Mouse (Mus musculus) thymus, postnatal 25 days (tissue): ENCODE data around the gene Dusp16.

Source experiments
- DNase-seq: peaks from one replicate; pipeline ENCODE4 v3.0.0; 2022

Dusp16 gene

DNA sequence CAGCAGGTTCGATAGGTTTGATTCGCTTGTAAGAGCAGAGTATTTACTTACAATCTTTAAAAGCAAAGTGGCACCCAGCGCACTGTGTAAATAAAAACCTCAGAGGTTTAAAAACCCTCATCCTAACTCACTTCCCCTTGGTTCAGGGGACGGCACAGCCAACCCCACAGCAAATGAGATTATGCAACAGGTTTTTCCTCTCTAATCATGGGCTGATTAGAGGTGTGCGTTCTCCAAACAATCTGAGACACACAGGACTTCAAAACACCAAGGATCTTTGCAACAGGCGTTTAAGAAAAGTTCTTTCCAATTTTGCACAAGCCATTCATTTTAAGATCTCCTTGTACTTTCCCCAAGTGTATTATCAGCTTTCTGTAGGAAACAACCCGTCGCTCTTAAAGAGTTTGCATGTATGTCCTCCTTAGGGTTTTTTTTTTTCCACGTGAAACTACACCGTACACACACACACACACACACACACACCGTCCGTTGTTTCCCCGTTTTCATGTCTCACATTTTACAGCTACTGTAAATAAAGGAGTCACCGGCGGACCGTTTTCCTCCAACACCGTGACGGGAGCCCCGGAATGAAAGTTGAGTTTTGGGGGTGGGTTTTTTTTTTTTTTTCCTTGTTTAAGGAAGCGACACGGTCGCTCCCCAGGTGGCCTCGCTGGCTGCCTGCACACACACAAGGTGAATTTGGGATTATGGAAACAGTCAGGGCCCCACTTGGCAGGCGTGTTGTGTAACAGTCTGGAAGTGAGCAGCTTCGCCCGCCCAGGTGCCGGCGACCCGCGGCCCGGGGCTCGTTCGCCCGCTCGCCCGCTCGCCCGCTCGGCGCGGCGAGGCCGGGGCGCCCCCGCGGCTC, 940 bp downstream of the Dusp16 start:
- DNase-seq: peak; percentile 41

- no peak for DNase-seq
Measured at GRCm38 (mm10) chr6:134789100-134789499, 3.3 kb downstream of the Dusp16 start.

- peak; percentile 48 for DNase-seq
Measured at GRCm38 (mm10) chr6:134786426-134786825, 6.0 kb downstream of the Dusp16 start.

- no peak for DNase-seq
Measured at GRCm38 (mm10) chr6:134782900-134783299, 9.5 kb downstream of the Dusp16 start.

- DNase-seq: no peak
Measured at GRCm38 (mm10) chr6:134781494-134781913, 10.9 kb downstream of the Dusp16 start.

DNA sequence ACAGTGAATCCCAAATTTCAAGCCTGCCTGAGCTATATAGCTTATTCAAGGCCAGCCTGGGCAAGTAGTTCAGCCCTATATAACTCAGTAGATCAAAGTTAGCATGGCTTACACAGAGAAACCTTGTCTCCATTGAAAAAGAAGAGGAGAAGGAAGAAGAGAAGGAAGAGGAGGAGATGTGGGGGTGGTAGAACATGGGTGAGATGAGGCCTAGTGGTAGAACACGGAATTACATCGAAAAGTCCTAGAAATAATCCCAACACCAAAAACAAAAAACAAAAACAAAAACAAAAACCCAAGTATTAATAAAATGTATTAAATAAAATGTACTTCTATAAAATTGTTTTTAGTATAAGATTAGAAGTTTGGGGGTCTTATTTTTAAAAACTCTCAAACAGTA, 12.4 kb downstream of the Dusp16 start:
- DNase-seq: no peak

- DNase-seq: no peak
Measured at GRCm38 (mm10) chr6:134773961-134774360, 18.5 kb downstream of the Dusp16 start.

GRCm38 (mm10) chr6:134773292-134773893, 19.0 kb downstream of the Dusp16 start:
- no peak for DNase-seq

DNA sequence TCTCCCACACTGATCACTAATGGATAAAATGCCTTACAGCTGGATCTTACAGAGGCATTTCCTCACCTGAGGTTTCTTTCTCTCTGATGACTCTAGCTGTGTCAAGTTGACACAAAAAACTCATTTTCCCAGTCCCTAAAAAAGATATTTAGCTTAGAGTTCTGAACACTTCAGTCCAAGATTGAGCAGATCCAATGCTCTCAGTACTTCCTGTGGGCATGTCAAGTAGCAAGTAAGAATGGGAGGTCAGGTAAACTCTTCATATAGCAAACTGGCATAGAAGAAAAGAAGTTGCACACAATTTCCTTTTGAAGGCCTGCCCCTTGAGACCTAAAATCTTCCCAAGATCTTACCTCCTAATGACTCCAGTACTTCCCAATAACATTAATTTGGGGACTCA, 22.1 kb downstream of the Dusp16 start:
- DNase-seq: no peak

- DNase-seq: no peak
Measured at GRCm38 (mm10) chr6:134764441-134765061, 27.9 kb downstream of the Dusp16 start.

GRCm38 (mm10) chr6:134763436-134763835, 29.0 kb downstream of the Dusp16 start:
- DNase-seq: no peak

DNA sequence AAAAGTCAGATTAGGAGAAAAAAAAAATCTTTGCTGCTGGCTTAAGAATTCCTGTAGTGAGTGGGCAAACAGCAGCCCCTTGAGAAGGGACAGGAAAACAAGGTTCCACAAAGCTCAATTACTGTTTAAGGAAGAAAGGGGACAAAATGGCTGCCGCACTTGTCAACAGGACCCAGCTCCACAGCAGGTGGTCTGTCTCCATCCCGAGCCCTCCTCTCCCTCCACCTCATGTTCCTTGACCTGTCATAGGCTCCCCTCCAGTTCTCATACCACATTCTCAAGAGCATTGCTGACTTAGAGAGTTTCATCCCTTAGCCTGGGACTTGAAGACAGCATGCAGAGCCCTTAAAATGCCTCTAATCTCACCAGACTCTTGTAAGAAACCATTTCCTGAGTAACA, 30.6 kb downstream of the Dusp16 start:
- no peak for DNase-seq

DNA sequence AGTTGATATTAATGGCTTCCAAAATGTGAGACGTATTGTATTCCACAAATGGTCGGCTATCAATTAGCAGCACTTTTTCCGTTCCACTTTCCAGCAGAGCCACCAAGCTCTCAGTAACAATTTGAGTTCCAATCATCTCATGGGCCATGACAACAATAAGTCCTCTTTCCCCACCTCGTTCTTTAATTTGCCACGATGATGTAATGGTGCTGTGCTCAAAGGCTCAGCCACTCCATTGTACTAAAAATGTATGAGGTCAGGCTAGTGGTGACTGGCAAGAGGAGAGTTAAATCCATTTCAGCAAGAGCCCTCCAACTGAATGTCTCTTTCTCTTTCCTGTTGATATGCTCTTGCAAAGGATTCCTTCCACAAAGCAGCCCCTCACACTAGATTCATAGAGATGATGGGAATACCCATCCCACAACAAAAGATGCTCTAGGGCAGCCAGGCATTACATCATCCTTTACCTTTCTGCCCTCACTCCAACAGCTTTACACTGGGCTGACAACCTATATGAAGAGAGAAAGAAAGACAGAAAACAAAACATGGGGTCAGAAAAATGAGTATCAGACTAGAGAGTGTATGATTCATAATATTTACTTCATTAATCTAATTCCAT, 31.4 kb downstream of the Dusp16 start:
- DNase-seq: no peak

GRCm38 (mm10) chr6:134756058-134756457, 36.4 kb downstream of the Dusp16 start:
- no peak for DNase-seq

GRCm38 (mm10) chr6:134753858-134754257, 38.6 kb downstream of the Dusp16 start:
- DNase-seq: no peak

DNA sequence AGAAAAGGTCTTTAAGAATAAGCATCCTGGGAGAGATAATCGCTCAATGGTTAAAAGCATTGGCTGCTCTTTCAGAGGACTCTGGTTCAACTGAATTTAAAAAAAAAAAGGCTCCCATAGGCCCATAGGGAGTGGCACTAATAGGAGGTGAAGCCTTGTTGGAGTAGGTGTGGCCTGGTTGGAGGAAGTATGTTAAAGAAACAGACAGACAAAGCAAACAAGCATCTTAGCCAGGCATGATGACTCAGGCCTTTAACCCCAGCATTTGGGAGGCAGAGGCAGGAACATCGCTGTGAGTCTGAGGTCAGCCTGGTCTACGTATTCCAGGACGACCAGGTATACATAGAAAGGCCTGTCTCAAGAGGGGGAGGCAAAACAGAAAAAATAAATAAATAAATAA, 39.0 kb downstream of the Dusp16 start:
- no peak for DNase-seq

- no peak for DNase-seq
Measured at GRCm38 (mm10) chr6:134751883-134752647, 40.4 kb downstream of the Dusp16 start.

GRCm38 (mm10) chr6:134751087-134751486, 41.3 kb downstream of the Dusp16 start:
- DNase-seq: no peak

- no peak for DNase-seq
Measured at GRCm38 (mm10) chr6:134748126-134748525, 44.3 kb downstream of the Dusp16 start.

- no peak for DNase-seq
Measured at GRCm38 (mm10) chr6:134745876-134746275, 46.5 kb downstream of the Dusp16 start.

DNA sequence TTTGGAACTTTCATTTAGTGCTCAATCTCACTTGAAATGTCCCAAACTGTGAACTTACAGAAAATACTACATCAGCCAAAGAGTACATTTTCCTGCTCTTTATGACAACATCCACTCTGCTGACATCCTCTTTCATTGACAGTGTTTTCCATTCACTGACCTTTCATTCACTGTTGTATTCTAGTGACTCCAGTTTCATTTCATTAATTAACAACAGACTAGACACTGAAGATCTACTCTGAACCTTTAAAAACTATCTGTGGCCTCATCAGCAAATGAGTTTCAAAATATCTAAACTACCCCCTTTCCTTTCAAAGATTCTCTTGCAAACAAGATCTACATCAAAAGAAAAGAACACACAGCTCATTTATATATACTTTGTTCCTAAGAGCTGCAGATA, 48.9 kb downstream of the Dusp16 start:
- no peak for DNase-seq

DNA sequence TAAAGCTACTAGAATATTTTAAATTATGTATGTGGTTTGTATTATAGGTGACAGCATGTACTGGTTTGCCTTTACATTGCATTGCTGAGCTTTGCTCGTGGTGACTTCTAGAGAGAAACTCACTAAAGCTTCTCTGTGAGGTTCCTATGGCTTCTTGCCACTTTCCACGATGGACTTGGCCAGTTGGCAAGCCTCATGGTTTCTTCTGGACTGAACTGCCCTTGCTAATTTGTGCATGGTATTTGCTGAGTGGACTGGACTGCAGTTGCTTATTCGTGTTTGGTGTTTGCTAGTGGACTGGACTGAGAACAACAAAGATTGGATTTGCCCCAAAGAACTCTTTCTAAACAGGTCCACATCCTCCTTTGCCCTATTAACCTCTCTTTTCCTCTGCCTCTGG, 55.6 kb downstream of the Dusp16 start:
- no peak for DNase-seq

GRCm38 (mm10) chr6:134733800-134734221, 58.6 kb downstream of the Dusp16 start:
- DNase-seq: no peak
